Mouse (Mus musculus) lung, adult 2 months (tissue): ENCODE measurements around the gene Tnpo3.

ENCODE experiments used
- CTCF ChIP-seq: fragments of 200-500 bp; IDR thresholded peaks from 2 replicates; pipeline ENCODE4 v1.5.1; 2011; ENCODE audit warnings: mild to moderate bottlenecking, low read length, control low read depth; ENCODE audit not compliant: insufficient read depth
- POLR2A ChIP-seq: fragments of 200-500 bp; IDR thresholded peaks from 2 replicates; pipeline ENCODE4 v1.6.1; 2011; ENCODE audit warnings: low read depth, mild to moderate bottlenecking, control low read depth, low read length, borderline replicate concordance; ENCODE audit errors: extremely low read depth

DNA sequence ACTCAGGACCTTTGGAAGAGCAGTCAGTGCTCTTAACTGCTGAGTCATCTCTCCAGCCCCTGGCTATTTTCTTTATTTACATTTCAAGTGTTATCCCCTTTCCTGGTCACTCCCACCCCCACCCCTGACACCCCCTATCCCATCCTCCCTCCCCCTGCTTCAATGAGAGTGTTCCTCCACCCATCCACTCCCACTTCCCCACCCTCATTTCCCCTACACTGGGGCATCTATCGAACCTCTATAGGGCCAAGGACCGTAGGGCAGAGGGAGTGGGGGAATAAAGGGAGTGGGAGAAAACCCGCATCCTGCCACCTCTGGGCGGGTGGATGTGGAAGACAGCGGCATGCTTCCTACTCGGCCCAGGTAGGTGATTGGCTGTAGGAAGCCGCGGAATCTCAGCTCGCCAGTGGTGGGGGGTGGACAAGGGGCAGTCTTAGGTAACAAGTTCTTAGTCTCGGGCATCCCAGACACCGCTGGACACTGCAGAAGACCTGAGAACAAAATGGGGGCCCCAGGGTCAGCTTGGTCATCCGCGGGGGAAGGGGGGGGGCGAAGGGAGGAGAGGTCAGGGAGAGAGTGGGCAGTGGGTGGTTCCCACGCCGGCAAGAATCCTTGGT is 29.3 kb upstream of the Tnpo3 start:
- TF ChIP-seq CTCF (no peak), POLR2A (no peak)
